Mouse (Mus musculus) heart, adult 2 months (tissue): ENCODE results near the gene Ermap.

ENCODE experiments used
- CTCF ChIP-seq: fragments of 200-600 bp; IDR thresholded peaks from 2 replicates; pipeline ENCODE4 v1.8.1; 2022; ENCODE audit warnings: antibody characterized with exemption, mild to moderate bottlenecking, moderate library complexity
- EP300 ChIP-seq: fragments of 200-500 bp; IDR thresholded peaks from 2 replicates; pipeline ENCODE4 v1.6.1; 2011; ENCODE audit warnings: low read depth, low read length, control low read depth; ENCODE audit not compliant: insufficient read depth
- POLR2A ChIP-seq: fragments of 200-500 bp; IDR thresholded peaks from 2 replicates; pipeline ENCODE4 v1.6.1; 2011; ENCODE audit warnings: mild to moderate bottlenecking, low read depth, low read length, control low read depth; ENCODE audit not compliant: insufficient read depth

- TF ChIP-seq POLR2A = no peak
- no peak for TF ChIP-seq CTCF
- no peak for TF ChIP-seq EP300
Measured at GRCm38 (mm10) chr4:119138776-119139175, 51.0 kb downstream of the Ermap start.
